Mouse (Mus musculus) heart, postnatal 0 days (tissue): Measurements from ENCODE around the gene Stag1.

Experiments used
- CTCF ChIP-seq: IDR thresholded peaks from 2 replicates; pipeline ENCODE4 v1.5.1; 2016; ENCODE audit warnings: antibody characterized with exemption, control low read depth, low read depth
- EP300 ChIP-seq: IDR thresholded peaks from 2 replicates; pipeline ENCODE4 v1.6.1; 2016; ENCODE audit warnings: antibody characterized with exemption, low read depth

DNA sequence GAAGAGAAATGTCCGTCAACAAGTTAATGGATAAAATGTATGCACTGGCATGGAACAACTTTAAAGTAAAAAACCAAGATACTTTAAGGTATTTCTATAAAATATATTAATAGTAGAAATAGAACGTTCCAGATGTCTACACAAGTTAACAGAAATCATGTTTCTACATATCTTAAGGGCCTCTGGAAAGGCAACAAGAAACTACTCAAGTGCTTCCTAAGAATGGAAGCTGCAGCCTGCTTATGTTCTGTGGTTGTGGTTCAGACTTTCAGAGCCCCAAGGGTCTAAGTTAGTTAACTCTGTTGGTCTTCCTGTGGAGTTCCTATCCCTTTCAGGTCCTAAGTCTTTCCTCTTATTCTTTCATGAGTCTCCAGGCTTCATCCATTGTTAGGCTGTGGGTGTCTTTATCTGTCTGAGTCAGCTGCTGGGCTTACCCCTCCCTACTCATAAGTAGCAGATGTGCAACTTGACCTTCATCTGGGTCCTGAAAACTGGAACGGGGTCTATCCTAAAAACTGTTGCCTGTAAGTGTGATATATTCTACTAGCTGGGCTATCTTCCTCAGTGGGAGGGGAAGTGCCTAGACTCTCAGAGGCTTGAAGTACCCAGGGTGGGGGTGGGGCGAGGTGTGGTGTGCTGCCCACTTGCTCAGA lies 138.5 kb downstream of the Stag1 start:
- TF ChIP-seq CTCF (no peak), EP300 (no peak)
